Mouse (Mus musculus): ENCODE results near the gene Relch.

Gene Relch

GRCm38 (mm10) chr1:105795705-105796104, 132.0 kb downstream of the Relch start:
- no peak for DNase-seq (ENCODE audit: low read depth)

DNA sequence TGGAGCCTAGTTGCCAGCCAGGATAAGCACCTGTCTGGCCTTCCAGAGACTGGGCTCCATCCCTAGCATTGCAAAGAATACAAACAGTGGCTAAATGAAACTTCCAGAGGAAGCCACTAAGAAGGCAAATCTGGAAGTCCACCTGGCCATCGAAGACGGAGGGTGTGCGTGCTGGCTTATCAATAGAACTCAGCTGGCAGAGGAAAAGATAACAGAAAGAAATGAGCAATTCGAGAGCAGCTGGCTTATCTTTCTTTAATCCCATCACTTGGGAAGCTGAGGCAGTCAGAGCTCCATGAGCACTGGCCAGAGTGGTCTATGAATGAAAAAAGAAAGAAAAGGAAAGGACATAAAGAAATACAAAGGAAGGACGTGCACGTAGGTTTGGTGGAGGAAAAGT, 136.9 kb downstream of the Relch start:
- DNase-seq (ENCODE audit: low read depth), result no peak

- DNase-seq (ENCODE audit: low read depth), result no peak
Measured at GRCm38 (mm10) chr1:105801252-105801651, 137.6 kb downstream of the Relch start.

GRCm38 (mm10) chr1:105802941-105803340, 139.3 kb downstream of the Relch start:
- DNase-seq (ENCODE audit: low read depth), result no peak

- DNase-seq (ENCODE audit: low read depth), result no peak
Measured at GRCm38 (mm10) chr1:105804285-105804684, 140.6 kb downstream of the Relch start.
